Mouse (Mus musculus) kidney, adult 2 months (tissue): ENCODE measurements at regions not wholly inside any gene's neighbourhood (a gene's known extent, or its start where the extent isn't known, plus 50 kb on each side); places are given as distances from the start of the nearest gene placed in this dataset.

Experiments used
- CTCF ChIP-seq: fragments of 200-500 bp; conservative IDR thresholded peaks from 2 replicates; pipeline ENCODE4 v1.5.1; 2011; ENCODE audit warnings: low read depth, mild to moderate bottlenecking, control low read depth, low read length, moderate library complexity, mixed read lengths; ENCODE audit not compliant: insufficient read depth, insufficient read length
- POLR2A ChIP-seq: fragments of 200-500 bp; IDR thresholded peaks from one replicate; pipeline ENCODE4 v1.6.1; 2011; ENCODE audit warnings: low read depth, low read length, control low read depth

GRCm38 (mm10) chr8:116083156-116083555 lies 375.6 kb upstream of the Maf start:
- TF ChIP-seq POLR2A (no peak), CTCF (no peak)
